Mouse (Mus musculus) liver, adult 2 months (tissue): Measurements from ENCODE around the gene Ncoa7.

ENCODE experiments used
- CTCF ChIP-seq: fragments of 200-500 bp; IDR thresholded peaks from 2 replicates; pipeline ENCODE4 v1.5.1; 2011; ENCODE audit warnings: low read depth, low read length, control low read depth
- POLR2A ChIP-seq: fragments of 200-500 bp; IDR thresholded peaks from 2 replicates; pipeline ENCODE4 v1.6.1; 2011; ENCODE audit warnings: low read length, control low read depth; ENCODE audit not compliant: insufficient read depth; ENCODE audit errors: extremely low read depth

GRCm38 (mm10) chr10:30810967-30811293 lies 7.8 kb upstream of the Ncoa7 start:
- peak; percentile 52 for TF ChIP-seq CTCF
- TF ChIP-seq POLR2A: no peak
